Mouse (Mus musculus) left cerebral cortex, adult 9 months (tissue): ENCODE measurements around the gene Ctsc.
"Not testable (repeated sequence)": the region's sequence is repeated elsewhere in the genome, so short reads cannot be mapped to it uniquely, and the experiment has no call there.

Experiments used
- DNase-seq, 2 experiments: peaks; one replicate each; pipeline ENCODE4 v3.0.0; 2022; ENCODE audit warnings: low spot score in 2 of 2

Ctsc gene

DNA sequence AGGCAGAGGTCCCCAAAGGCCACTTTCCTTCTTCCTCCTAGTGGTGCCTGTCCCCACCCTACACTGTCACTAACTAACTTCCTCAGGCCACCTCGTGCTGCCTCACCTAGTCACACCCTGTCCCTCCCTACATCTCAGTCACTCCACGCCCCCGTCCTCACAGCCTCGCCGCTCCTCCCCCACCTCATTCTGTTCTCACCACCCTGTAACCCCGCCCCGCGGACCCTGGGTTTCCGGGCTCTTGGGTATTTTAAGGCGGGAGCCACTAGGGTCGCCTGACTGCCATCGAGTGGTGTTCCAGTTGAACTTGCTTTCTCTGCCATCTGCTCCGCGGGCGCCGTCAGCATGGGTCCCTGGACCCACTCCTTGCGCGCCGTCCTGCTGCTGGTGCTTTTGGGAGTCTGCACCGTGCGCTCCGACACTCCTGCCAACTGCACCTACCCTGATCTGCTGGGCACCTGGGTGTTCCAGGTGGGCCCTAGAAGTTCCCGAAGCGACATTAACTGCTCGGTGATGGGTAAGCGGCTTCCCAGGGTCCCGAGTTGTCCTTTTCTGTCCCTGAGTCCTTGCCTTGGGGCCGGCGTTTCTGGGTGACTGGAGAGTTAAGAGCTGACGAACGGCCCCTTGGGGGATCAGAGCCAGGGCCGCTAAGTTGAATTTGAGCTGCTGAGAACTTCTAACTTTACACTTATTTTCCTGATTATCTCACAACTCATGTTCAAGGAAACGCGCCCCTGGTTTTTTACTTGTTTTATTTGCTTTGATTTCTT is at the start of gene Ctsc:
TSS of gene Ctsc (plus strand) at position 228 of the 770 bp plus-strand sequence.
- peak; percentile 8 to 64 for DNase-seq

DNA sequence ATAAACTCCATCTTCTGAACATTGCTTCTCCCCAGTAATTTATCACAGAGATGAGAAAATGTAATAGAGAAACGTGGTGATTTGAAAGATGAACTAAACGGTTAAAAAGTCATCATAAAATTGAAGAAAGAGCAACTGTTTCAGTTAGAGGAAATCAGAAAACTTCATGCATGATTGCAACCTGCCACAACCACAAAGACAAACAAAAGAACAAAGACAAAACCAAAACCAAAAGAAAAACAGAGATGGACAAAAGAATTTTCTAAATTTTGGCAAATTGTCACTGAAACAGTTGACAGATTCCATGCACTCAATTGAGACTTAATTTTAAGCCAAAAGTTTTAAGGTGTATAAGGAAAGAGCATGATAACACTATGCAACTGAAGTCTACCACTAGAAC is 48.8 kb upstream of the Ctsc start:
- DNase-seq: no peak

DNA sequence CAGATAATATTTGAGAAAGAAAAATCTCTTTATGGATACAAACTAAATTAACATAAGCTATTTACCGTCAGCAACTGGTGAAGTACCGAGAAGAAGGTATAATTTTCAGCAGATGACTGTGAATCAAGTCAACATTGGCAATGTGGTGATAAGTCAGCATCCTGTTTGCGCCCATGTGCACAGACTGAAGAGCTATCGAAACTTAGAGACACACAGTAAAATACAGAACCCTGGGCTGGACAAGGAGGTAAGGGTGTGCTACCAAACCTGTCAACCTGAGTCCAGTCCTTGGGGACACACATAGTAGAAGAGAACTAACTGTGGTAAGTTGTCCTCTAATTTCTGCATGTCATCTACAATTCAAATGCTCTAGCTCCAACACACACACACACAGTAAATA is 47.8 kb upstream of the Ctsc start:
- no peak for DNase-seq

DNA sequence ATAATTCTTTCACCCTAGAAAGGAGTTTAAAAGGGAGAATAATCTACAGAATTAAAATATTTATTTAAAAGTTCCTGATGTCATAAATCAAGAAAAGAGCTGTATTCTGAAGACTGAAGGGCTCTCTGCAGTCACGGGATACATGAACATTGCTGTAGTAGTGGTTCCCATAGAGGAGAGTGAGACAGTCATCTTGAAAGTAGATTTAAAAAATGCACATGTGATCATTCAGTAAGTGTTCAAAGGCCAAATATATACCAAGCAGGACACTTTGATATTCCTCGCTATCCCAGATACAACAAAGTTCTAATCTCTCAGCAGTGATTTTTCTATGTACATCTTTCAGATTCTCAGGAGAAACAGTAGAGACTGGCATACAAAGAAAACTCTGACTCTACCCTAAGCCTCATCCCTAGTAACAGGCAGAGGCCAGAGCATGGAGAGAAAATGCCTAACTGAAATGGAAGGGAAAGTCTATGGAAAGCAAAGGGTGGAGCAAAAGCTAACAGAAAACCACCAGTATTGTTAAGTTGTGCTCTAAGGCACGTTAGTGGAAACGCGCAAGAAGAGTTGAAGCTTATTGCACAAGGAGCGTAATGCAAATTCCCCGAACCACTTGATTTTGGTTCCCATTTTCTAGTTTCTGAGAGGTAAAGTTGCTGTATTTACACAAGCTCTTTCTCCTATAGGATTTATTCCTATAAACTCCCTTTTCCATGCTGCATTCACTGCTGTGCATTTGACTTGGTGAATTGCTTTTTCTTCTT is 46.9 kb upstream of the Ctsc start:
- no peak for DNase-seq

DNA sequence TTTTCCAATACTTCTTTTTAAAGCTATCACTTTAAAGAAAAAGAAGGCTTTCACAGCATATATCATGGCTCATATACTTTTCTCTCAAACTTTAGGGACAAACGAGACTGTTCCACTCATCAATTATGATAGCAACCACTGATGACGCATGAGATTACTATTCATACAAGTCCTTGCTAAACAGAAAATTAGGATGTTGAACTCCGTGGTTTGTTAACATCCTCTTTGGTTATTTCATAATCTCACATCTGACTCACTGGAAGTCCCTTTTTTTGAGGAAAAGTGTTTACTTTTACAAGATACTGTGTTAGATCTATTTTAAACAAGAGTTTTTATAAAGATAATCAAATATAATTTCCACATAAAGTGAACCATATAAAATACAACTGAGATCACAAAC is 34.8 kb upstream of the Ctsc start:
- no peak for DNase-seq

DNA sequence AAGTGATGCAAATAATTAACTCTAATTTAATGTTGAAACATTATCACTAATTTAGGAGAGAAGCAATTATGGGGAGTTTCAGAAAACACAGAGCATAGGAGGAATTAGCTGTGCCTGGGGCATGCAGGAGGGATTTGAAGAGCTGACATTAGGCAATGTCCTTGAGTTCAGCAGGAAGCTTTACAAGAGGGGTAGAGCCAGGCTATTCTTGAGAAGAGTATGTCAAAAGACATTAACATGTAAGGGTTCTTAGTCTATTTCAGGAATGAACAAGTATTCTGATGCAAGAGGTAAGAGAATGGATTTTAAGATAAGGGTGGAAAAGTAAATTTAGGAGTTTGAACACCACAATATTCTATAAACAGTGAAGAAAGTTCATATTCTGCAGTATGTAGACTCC is 33.4 kb upstream of the Ctsc start:
- no peak for DNase-seq

DNA sequence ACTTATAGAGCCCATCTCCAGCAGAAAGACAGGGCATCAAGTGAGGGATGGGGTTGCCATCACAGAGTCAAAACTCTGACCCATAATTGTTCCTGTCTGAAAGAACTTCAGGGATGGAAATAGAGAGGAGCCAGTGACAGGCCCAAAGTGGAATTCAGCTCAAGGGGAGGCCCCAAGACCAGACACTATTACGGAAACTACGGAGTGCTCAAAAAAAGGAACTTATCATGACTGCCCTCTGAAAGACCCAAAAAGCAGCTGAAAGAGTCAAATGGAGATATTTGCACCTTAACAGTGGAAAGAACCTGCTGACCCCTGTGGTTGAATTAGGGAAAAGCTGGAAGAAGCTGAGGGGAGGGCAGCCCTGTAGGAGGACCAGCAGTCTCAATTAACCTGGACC is 27.5 kb upstream of the Ctsc start:
- DNase-seq: not testable (repeated sequence)

DNA sequence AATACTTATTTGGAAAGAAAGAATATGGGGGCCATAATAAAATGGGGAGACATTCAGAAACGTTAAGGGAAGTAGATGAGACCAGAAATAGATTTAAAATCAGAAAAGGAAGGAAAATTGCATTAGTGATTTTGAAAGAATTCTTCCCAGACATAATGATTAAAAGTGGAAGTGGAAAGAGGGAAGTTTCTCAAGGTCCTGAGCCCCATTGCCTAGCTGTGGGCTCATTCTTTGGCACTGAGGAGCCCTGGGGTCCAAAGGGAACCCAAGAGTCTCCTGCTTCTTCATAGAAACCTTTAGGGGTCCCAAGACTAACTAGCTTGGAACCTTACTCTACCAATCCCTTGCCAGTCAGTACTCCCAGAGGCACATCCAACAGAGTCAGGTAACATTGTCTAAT is 26.4 kb upstream of the Ctsc start:
- no peak for DNase-seq

DNA sequence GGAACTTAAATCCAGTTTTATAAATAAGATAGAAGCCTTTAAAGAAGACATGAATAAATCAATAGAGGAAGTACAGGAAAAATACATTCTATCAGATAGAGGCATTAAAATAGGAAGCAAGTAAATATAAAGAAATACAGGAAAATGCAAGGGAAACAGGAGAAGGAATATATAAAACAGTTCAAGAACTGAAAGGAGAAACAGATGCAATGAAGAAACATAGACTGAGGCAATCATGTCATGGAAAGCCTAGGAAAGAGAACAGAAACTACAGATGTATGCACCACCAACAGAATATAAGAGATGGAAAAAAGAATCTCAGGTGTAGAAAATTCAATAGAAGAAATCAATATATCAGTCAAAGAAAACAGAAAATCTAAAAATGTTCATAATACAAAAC is 25.8 kb upstream of the Ctsc start:
- no peak for DNase-seq

DNA sequence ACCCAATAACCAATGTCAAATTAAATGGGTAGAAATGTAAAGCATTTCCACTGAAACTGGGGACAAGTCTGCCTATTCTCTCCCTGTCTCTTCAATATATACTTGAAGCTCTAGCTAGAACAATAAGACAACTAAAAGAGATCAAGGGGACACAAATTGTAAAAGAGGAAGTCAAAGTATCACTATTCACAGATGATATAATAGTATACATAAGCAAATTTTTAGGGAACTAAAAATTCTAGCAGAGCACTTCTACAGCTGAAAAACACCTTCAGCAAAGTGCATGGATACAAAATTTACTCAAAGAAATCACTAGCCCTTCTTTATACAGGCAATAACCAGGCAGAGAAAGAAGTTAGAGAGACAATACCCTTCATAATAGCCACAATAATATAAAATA is 23.0 kb upstream of the Ctsc start:
- DNase-seq: no peak

DNA sequence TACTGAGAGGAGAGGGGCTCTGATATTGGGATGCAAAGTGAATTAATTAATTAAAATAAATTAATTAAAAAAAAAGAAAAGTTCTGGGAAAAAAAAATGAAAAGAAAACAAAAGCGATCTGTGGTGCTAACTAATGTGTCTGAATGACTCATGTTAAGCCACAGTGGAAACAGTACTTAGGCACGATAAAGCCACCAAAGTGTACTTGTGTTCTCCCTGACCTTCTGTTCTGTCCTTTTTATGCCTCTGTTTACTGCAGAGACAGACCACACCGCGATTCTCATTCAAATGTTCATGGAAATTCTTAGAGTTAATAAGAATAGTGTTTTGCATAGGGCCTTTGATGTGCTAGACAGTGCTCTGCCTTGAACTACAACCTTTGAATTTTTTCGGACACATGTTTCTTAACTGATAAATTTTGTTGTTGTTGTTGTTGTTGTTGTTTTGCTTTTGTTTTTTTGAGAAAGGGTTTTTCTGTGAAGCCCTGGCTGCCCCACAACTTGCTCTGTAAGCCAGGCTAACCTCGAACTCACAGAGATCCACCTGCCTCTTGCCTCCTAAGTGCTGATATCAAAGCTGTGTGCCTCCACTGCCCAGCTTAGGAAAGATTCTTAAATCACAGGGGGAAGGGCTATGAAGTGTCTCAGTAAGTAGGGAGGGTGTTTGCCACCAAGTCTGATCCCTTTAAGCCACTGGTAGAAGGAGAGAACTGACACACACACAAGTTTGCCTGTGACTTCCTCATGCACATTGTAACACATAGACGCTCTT is 18.5 kb upstream of the Ctsc start:
- no peak for DNase-seq

DNA sequence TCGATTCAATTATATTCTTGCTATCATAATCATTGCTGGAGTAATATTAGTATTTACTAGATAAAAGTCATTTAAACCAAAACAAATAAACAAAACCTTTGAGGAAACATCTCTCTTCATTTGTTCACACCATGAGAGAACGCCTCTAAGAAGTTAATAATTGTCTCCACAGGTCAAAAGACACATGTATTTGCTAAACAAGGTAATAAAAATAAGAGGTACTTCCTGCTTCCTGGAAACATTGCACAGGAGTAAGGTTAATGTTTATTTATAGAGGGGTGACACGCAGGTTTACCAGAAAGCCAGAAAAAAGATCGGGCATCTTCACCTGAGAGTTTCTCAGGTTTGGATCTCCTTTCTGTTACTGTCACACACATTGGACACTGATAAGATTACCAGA is 16.1 kb upstream of the Ctsc start:
- no peak for DNase-seq

DNA sequence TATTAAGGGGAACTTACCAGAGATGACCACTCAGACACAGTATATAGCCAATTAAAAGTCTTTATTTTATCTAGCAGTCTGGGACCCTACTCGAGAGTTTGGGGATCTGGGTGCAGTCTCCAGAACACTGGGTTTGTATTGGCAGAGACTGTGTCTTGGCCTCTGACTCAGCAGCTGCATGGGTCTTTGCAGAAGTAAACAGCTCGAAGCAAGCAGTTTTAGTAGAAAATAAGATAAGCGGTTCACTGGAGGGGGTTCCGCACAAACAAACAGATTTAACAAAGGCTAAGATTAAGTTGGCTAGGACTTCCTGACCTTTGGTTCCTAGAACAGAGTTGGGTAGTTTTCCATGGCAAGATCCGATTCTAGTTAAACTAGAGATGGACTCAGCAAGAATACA is 13.0 kb upstream of the Ctsc start:
- no peak for DNase-seq

DNA sequence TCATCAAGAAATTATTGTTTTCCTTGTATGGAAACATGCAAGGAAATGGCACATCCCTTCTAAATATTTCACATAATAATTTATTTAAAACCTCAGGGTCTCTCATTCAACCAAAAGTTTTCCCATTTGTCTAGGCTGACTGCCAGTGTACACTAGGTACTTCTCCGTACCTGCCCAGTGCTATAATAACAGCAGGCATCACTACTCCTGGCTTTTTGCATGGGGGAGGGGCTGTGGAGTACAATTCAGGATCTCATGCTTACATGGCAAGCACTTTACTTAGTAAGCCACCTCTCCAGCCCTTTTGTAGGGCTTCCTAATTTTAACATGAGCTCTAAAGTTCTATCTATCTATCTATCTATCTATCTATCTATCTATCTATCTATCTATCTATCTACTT is 8.0 kb upstream of the Ctsc start:
- DNase-seq: no peak

DNA sequence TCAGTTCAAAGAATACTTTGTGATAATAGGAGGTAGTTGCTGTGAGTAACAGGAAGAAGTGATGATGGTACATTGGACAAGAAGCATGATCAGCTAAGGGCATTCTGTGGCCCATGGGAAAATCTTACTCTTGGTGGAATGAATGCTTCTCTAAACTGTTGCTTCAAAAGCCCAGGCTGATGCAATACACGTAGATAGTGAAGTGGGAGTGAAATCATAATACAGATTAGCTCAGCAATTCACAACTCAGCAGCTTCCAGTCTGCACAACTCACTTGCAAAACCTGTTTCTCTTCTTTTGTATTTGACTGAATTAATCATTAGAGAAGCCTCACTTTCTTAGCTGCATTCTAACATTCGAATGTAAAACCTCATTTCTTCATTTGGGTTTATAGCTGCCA is 6.4 kb upstream of the Ctsc start:
- DNase-seq: no peak

DNA sequence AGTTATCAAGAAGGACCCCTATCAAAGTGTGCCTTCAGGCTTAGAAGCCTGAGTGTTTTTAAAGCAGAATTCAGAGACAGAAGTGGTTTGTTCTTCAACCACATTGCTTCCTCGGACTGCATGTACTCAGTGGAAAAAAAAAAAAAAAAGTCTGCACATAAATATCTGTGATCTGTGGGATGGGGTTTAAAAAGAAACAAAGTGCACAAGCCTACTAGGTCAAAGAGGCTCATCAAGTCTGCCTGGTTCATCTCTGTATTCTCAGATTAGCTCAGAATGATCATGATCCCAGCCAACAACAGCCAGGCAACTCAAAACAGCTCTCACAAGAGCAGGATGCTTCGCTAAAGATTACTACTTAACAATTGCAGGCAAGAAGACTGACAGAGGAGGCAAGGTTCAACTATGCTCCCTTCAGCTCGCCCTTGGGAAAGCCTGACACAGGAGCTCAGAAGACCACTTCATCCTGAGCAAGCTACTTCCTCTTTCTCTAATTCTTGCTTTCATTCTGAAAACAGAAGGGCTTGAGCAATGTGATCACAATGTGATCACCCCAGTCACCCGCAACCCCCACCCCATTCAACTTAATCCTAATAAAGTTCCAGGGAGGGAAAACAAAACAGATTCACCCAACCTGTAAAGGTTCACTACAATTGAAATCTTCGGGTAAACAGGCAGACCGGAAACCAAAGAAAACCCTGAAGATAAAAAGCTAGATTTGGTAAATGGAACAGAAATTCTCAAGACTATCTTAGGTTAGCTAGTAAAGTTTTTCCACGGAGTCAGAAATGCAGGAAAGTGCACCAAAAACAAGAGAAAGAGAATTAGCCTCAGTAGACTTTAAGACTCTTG is 745 bp upstream of the Ctsc start:
- DNase-seq: peak in 1 of 2 experiments; percentile 9

DNA sequence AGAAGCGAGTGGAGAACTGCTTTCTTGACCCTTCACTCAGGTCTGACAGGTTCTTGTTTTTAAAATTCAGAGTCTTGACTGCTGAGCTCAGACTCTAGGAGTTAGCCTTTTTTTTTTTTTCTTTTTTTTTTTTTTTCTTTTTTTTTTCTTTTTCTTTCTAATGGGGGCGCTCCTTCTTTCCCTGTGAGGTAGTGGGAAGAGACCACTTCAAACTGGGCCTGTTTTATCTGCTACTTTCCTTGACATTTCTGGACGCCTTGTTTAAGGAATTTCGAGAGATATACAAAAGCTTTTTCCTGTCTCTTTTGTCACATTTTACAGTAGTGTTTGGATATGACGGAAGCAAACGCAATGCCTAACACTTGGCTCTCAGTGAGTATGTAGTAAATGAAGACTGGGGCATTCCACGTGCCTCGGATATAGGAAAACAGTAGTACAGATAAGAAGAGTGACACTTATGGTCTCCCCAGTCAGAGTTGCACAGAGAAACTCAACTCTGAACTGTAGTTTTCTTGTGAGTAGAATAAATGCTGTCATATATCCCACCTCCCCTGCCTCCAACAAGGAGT is 827 bp downstream of the Ctsc start:
- DNase-seq: no peak

DNA sequence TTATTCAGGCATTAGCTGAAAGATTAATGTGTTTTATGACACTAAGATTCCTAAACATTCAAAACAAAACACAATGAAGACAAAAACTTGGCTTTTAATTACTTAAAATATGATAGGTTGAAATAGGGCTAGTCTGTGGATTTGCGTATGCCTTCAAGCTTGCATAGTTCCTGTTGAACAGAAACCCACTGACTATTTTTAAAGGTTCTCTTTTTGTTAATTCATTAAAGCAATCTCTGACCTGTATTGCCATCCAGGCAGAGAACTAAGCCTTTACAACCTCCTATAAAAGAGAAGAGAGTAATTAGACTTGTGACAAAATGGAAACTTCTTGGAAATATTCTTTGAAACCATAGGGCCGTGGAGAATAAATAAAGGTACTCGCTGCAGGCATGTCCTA is 7.4 kb downstream of the Ctsc start:
- no peak for DNase-seq

DNA sequence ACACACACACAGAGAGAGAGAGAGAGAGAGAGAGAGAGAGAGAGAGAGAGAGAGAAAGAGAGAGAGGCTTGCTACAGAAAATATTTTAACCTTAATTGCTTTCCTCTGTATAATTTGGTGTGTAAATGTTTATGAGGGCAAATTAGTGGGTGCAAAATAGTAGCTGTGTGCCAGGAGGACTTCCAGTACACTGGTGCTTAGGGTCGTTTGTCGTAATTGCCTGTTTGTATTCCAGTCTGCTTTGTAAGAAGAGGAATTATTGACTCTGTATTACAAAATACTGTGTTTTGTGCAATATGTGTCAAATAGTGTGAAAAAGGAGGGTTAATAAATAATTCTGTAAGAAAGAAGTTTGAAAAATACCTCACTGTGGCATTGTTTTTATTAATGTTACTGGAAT is 13.2 kb downstream of the Ctsc start:
- DNase-seq: no peak

DNA sequence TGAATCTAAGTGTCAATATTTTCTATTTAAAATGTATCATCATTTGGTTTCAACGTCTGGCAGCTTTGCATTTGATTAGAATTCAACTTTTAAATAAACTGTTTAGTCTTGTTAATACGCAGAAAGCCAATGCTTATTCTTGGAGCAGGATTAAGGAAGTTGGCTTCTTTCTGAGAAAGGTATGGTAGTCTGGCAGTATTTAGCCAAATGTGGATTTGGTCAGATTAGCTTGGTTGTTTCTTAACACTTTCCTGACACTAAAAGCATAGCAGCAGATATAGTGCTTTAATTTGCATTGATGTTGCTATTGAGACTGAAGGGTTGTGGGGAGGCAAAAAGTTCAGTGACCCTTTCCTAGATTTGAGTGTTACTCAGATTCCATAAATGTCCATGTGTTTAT is 14.2 kb downstream of the Ctsc start:
- DNase-seq: no peak

DNA sequence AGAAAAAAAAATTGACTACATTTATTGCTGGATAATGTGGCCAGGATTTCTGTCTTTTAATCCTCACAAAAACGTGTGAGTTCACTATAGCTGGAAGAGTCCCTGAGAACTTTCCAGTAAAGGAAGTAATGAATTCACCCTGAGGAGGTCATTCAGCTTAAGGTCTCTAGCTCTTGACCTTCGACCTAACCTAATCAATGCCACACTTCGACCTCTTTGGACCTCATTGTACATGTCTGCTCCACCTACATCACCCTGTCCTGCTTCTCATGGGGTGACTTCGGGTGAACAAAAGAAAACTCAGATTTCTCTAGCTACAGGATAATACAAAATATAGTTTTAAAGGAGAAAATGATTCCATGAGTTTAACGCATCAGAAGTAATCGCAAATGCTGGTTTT is 16.0 kb downstream of the Ctsc start:
- DNase-seq: no peak
